Mouse (Mus musculus): ENCODE measurements around the gene Ptpn11. TPM values are rescaled to one million over a fixed set of nuclear protein-coding genes. Genes with fewer than 3 reads are reported as not detected.

The Ptpn11 gene
- total RNA-seq, 2 experiments from 2014 or later = 62.2 to 62.4 TPM

GRCm38 (mm10) chr5:121144441-121145238 lies 46.6 kb downstream of the Ptpn11 start:
- intact Hi-C loops (cut with DNase I; ENCODE audit: low total_unique reads) = no loop called here
- DNase-seq = no peak

- intact Hi-C loops (cut with DNase I; ENCODE audit: low total_unique reads) = no loop called here
- no peak for DNase-seq
These were observed 48.6 kb downstream of the Ptpn11 start for GRCm38 (mm10) chr5:121142431-121143119.

- intact Hi-C loops (cut with DNase I; ENCODE audit: low total_unique reads) = no loop called here
- no peak for DNase-seq
These were observed 50.9 kb downstream of the Ptpn11 start for GRCm38 (mm10) chr5:121140276-121140675.

GRCm38 (mm10) chr5:121137125-121137524 lies 54.1 kb downstream of the Ptpn11 start:
- DNase-seq = no peak
- intact Hi-C loops (cut with DNase I; ENCODE audit: low total_unique reads) = no loop called here

- intact Hi-C loops (cut with DNase I; ENCODE audit: low total_unique reads) = no loop called here
These were observed 59.4 kb downstream of the Ptpn11 start for GRCm38 (mm10) chr5:121131801-121132200.

GRCm38 (mm10) chr5:121129254-121129653 lies 61.9 kb downstream of the Ptpn11 start:
- DNase-seq = no peak
- intact Hi-C loops (cut with DNase I; ENCODE audit: low total_unique reads) = no loop called here

More at GRCm38 (mm10) chr5:121131801-121132200, 59.4 kb downstream of the Ptpn11 start:
- DNase-seq = no peak

- intact Hi-C loops (cut with DNase I; ENCODE audit: low total_unique reads) = no loop called here
- no peak for DNase-seq
These were observed 65.1 kb downstream of the Ptpn11 start for GRCm38 (mm10) chr5:121126051-121126450.

- intact Hi-C loops (cut with DNase I; ENCODE audit: low total_unique reads) = no loop called here
- DNase-seq = no peak
These were observed 65.6 kb downstream of the Ptpn11 start for GRCm38 (mm10) chr5:121125563-121125962.

- DNase-seq = no peak
- intact Hi-C loops (cut with DNase I; ENCODE audit: low total_unique reads) = no loop called here
These were observed 66.7 kb downstream of the Ptpn11 start for GRCm38 (mm10) chr5:121124208-121125185.

GRCm38 (mm10) chr5:121123399-121123798 lies 67.8 kb downstream of the Ptpn11 start:
- no peak for DNase-seq
- intact Hi-C loops (cut with DNase I; ENCODE audit: low total_unique reads) = no loop called here

GRCm38 (mm10) chr5:121122577-121122976 lies 68.6 kb downstream of the Ptpn11 start:
- intact Hi-C loops (cut with DNase I; ENCODE audit: low total_unique reads) = no loop called here
- no peak for DNase-seq

- intact Hi-C loops (cut with DNase I; ENCODE audit: low total_unique reads) = no loop called here
- DNase-seq = no peak
These were observed 69.2 kb downstream of the Ptpn11 start for GRCm38 (mm10) chr5:121122036-121122435.

GRCm38 (mm10) chr5:121119331-121120034 lies 71.7 kb downstream of the Ptpn11 start:
- DNase-seq = no peak
- intact Hi-C loops (cut with DNase I; ENCODE audit: low total_unique reads) = no loop called here

- intact Hi-C loops (cut with DNase I; ENCODE audit: low total_unique reads) = no loop called here
- no peak for DNase-seq
These were observed 72.9 kb downstream of the Ptpn11 start for GRCm38 (mm10) chr5:121118345-121118744.

- intact Hi-C loops (cut with DNase I; ENCODE audit: low total_unique reads) = no loop called here
- DNase-seq = no peak
These were observed 74.3 kb downstream of the Ptpn11 start for GRCm38 (mm10) chr5:121116941-121117340.

GRCm38 (mm10) chr5:121115391-121116157 lies 75.6 kb downstream of the Ptpn11 start:
- intact Hi-C loops (cut with DNase I; ENCODE audit: low total_unique reads) = no loop called here
- DNase-seq = no peak

- DNase-seq = no peak
- intact Hi-C loops (cut with DNase I; ENCODE audit: low total_unique reads) = no loop called here
These were observed 77.0 kb downstream of the Ptpn11 start for GRCm38 (mm10) chr5:121114151-121114550.

GRCm38 (mm10) chr5:121112390-121112789 lies 78.8 kb downstream of the Ptpn11 start:
- no peak for DNase-seq
- intact Hi-C loops (cut with DNase I; ENCODE audit: low total_unique reads) = no loop called here
